Mouse (Mus musculus): Measurements from ENCODE around the gene Xylt1.

Gene Xylt1

DNA sequence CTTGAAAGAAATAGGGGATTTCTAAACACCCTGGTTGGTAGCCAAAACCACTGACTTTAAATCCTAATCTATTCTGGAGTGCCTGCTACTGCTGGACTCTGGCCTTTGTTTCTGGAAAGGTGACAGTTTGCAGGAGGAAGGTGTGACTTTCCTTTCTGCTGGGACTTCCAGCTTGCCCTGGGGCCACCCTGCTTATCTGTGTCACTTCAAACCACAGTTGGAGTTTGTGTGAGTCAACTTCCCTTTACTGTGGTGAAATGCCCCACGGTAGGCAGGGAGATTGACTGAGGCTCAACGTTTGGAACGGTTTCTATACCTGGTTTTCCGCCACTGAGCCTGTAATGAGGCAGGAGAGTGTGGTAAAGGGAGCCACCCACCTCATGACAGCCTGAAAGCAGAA lies 13.2 kb downstream of the Xylt1 start:
- in situ Hi-C loops (cut with MboI; ENCODE audit: low sequenced_read_pairs): no loop called here

DNA sequence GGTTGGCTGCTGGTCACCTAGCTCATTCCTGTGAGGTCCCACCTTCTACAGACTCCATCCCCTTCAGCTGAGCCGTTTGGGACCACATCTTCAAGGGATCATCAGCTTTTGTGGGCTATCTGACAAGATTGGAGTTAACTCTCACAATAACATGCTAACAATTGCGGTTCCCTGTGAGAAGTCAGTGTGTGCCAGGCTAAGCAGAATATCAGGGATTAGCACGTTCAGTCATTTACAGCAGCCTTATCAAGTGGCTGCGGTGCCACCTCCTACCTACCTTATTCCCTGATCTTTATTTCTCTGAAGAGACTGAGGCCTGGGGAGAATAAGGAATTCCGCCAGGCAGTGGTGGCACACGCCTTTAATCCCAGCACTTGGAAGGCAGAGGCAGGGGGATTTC lies 13.6 kb downstream of the Xylt1 start:
- in situ Hi-C loops (cut with MboI; ENCODE audit: low sequenced_read_pairs): no loop called here

DNA sequence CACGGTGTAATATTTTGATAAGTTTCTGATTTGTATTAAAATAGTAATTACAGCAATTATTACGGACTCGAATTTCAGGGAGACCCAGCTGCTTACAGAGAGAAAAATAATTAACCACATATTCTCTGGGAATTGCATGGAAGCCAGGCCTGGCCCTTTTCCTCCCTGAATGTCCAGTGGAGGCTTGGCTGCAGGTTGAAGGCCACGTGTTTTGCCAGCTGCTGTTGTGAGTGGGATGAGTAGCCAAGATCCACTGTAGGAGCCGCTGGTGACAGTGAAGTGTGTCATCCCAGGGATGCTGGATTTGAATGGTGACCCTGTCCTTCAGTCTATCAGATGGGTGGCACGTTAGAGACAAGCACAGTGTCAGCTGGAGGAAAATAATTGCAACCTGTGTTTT lies 14.7 kb downstream of the Xylt1 start:
- in situ Hi-C loops (cut with MboI; ENCODE audit: low sequenced_read_pairs): no loop called here

DNA sequence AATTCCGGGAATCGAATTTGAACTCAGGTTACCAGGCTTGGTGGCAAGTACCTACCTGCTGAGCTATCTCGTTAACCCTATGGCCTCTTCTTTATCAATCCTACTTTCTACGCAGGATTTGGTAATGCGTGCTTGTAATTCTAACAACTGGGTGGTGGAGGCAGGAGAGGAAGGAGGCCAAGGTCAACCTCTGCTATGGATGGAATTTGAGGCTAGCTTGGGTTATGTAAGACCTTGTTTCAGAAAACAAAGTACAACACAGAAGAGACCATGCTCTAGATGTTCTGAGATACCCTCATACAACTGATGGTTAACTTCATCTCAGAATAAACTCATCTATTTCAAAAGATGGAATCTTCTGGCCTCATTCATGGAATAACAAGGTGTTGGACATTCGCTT lies 17.1 kb downstream of the Xylt1 start:
- in situ Hi-C loops (cut with MboI; ENCODE audit: low sequenced_read_pairs): no loop called here

DNA sequence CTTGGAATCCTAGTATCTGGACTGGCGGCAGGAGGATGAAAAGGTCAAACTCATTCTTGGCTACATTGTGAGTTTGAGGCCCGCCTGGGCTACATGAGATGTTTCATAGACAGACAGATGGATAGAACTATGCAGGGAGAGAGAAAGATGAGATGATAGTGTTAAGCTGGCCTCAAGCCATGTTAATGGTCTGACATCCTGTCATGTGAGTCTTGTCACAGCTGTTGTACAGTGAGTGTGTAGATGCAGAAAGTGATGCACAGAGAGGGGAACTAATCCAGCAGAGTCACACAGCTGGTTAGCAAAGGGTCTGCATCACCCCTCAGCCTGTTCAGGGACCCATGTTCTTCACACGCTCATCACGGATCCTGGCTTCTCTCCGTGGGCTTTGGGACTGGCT lies 19.2 kb downstream of the Xylt1 start:
- in situ Hi-C loops (cut with MboI; ENCODE audit: low sequenced_read_pairs): no loop called here

DNA sequence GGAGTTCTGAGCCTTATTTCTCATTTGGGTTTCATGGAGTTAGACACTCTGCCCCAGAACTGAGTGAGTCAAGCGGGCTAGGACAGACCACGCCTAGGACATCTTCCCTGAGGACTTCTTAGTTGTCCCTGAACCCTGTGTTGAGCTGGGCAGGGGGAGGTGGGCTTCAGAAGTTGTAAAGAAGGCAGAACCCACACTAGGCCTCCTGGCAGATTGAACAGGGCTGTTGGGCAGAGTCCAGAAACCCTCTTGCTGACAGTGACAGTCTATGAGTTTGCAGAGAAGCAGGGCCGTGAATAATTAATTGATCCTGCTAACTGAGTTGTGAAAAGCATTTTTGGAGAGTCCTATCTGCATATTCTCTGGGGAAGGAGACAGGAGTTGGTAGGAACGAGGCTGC lies 20.8 kb downstream of the Xylt1 start:
- in situ Hi-C loops (cut with MboI; ENCODE audit: low sequenced_read_pairs): no loop called here

DNA sequence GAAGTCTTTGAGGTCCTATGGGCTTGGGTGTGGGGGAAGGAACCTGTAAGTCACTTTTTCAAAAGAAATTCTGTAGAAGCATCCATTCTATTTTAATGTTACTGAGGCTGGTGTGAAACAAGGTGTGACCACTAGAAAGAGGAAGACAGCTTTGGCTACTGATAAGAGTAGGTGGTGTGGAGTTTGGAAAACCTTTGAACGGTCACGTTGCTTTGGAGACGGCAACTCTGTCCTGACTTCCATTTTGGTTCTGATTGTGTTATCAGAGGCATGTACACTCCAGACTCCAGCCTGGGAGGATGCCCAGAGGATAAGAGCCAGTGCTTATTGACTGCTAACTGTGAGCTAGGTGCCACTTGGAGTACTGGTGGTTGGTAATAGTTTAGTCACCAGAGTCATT lies 25.6 kb downstream of the Xylt1 start:
- in situ Hi-C loops (cut with MboI; ENCODE audit: low sequenced_read_pairs): no loop called here

DNA sequence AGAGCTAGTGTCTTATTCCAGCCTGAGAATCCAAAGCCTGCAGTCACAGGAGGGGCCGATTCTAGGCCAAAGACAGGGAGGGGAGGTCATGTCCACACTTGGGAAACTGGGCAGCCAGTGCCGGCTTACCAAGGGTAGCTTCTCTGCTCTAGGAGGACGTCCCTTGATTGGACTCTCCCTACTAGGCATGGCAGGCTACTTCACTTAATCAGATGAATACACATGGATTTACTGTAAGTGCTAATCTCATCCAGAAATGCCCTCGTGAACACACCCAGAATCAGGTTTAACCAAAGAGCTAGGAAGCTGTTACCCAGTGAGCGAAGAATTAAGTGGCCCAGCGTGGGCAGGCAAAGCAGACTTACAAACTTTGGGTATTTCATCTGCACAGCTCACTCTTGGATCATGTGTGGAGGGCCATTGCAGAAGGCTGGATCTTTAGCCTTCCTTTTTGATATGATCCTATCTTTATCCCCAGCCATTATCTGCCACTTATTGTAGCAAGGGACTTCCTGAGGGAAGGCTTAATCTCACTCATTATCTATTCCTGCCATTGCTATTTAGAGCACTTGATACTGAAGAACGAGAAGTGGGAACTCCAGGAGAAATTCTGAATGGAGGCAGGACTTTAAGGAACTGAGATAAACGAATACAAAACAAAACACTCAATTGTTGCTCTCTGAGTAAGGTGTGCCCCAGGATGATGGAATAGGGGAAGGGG lies 28.6 kb downstream of the Xylt1 start:
- in situ Hi-C loops (cut with MboI; ENCODE audit: low sequenced_read_pairs): no loop called here

DNA sequence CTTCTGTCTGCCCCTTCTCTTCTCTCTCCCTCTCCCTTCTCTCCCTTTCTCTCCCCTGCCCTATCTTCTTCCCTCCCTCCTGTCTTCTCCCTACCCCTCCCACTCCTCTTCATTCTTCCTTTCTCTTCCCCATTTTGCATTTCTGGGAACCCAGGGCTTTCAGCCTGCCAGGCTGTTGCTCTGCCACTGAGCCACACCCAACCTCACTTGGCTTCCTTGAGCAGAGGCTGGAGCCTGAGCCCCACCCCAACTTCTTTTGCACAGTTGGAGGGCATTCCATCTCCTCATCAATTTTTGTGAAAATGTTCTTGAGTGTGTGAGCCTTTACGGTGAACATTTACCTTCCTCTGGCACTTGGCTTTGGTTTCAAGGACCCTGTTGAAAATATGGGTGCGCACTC lies 31.1 kb downstream of the Xylt1 start:
- in situ Hi-C loops (cut with MboI; ENCODE audit: low sequenced_read_pairs): no loop called here

DNA sequence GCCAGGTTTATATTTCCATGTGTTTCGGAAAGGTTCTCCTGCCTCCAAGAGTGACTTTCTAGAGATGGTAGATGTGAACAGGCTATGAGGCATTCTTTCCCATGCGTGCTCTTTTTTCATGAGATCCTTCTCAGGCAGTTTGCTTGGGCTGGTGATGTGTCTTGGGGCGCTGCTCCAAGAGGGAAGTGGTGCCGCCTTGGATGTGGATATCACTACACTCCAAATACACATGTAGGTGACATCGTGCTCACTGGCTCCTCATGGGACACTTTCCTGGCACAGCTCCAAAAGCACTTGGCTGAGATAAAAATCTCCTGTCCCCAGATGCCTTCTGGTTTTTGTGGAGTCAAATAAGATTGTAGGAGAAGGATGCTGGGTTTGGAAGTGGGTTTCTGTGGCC lies 31.6 kb downstream of the Xylt1 start:
- in situ Hi-C loops (cut with MboI; ENCODE audit: low sequenced_read_pairs): no loop called here

DNA sequence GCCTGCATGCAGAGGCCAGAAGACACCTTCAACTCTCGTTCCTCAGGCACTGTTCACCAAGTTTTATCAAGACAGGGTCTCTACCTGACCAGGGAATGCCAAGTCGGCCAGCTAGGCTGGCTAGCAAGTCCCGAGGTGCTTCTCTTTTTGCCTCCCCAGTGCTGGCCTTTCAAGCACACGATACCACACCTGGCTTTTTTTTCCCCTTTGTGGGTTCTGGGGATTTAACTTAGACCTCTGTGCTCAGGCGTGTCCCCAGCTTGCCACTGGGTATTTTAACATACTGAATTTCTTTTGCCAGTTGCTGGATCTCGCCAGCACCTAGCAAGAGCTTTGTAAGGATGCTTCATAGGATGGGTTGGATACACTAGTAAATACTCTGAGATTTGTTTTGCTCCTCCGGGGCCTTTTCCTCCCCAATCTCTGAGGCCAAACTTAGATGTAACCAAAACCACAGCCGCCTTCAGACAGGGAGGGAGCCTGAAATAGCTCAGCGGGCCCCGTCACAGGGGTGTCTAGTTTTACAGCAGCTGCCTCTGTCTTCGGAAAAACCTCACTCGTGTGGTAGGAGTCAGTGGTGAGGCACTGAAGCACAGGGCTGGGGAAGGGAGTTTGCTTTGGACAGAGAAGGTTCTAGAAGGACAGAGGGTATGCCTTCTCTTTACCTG lies 33.7 kb downstream of the Xylt1 start:
- in situ Hi-C loops (cut with MboI; ENCODE audit: low sequenced_read_pairs): no loop called here

DNA sequence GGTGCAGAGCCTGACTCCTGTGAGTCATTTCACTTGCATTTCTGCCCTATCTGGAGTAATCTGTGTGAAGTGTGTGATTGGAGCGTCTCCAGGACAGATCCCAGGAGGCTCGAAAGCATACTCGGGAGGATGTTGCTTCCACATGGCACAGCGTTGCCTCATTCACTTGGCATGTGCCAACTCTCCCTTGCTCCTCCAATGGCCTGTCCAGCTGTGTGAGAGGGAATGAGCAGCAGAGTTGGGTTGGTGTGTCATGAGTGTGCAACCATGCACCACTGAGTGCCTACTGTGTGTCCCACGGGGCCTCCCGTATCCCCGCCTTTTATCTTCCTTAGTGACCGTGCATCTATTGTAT lies 34.2 kb downstream of the Xylt1 start:
- in situ Hi-C loops (cut with MboI; ENCODE audit: low sequenced_read_pairs): no loop called here

DNA sequence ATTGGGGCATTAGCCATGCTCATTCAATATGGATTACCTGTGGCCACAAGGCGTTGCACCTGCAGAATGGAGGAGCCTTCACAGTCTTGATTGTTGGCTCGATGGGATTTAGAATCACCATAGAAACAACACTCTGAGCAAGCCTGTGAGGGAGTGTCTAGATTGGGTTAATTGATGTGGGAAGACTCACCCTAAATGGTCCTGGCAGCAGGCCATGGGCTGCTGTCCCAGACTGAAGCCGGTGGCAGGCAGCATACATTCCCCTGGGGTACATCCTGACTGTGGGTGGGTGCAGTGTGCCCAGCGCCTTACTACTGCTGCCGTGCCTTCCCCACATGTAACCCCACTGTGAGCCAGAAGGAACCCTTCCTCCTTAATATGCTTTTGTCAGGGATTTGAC lies 38.3 kb downstream of the Xylt1 start:
- in situ Hi-C loops (cut with MboI; ENCODE audit: low sequenced_read_pairs): no loop called here

DNA sequence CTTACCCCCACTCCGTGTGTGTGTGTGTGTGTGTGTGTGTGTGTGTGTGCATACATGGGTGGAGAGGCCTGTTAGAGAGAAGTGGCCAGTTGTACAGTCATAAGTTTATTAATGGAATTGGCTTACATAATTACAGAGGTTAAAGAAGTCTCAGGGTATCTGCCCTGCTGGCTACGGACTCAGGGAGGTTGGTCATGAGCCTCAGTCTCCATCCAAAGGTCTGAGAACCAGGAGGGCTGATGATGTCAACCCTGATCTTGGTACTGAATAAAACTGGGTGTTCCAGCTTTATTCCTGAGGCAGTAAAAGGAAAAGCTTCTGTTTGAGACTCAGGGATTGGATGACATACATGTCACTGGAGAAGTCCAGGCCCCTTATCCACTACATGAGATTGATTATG lies 39.1 kb downstream of the Xylt1 start:
- in situ Hi-C loops (cut with MboI; ENCODE audit: low sequenced_read_pairs): no loop called here

DNA sequence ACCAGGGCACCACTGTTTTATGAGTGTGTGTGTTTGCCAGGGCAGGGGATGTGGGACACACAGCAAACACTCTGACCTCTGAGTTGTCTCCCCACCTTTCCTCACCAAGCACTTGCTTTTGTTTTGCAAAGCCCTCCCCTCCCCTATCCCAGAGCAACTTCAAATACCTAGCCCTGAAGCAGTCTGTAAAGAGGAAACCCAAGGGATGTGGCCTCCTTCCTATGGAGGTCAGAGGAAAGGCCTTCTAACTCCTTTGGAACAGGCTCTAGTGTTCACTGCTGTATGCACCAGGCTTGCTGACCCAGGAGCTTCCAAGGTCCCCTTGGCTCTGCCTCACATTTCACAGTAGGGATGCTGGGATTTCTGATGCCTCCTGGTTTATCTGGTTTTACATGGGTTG lies 39.5 kb downstream of the Xylt1 start:
- in situ Hi-C loops (cut with MboI; ENCODE audit: low sequenced_read_pairs): no loop called here

DNA sequence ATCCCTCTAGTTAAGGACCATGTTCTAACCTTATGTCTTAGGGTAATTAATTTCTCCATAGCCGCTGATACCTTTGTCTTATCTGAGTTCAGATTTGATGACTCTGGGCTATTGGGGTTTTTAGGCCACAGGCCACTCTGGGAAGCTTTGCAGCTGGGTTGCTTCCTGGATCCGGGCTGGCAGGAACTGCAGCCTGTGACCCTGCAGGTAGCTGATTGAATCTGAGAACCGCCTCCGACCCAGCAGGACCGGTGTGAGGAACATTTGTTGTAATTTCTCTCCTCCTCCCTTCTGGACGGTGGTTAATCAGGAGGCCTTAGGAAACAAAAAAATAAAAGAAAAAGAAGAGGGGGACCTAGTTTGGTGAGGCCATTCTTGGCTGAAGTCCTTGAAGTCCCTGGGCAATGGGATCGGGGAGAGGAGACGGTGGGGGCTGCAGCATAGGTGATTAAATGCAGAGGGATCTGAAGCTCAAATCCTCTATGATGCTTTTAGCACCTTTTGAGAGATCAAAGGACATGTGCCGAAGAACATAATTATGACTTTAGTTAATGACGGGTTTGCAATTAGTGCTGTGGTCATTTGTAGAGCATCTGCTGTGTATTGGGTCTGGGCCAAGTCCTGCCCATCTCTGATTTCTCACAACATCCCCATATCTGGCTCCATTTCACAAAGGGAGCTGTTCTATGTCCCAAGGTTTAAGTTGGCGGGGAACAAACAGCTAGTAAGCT lies 40.2 kb downstream of the Xylt1 start:
- in situ Hi-C loops (cut with MboI; ENCODE audit: low sequenced_read_pairs): no loop called here

DNA sequence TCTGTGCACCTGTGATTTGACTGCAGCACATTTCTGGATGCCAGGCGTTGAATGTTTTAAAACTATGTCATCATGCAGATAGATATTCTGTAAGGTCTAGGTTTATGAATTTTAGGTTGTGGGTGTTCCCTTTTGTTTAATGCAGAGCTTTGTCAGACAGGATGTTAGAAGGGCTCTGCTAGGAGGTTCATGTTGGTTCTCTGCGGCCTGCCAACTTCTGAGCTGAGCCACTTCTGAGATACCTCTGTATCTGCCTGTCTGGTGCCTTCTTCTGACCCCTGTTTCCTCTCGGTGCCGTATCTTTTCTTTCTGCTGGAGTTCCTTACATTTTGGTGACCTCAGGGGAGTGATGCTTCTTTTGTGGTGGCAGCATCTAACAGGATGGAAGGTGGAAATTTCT lies 44.1 kb downstream of the Xylt1 start:
- in situ Hi-C loops (cut with MboI; ENCODE audit: low sequenced_read_pairs): no loop called here

DNA sequence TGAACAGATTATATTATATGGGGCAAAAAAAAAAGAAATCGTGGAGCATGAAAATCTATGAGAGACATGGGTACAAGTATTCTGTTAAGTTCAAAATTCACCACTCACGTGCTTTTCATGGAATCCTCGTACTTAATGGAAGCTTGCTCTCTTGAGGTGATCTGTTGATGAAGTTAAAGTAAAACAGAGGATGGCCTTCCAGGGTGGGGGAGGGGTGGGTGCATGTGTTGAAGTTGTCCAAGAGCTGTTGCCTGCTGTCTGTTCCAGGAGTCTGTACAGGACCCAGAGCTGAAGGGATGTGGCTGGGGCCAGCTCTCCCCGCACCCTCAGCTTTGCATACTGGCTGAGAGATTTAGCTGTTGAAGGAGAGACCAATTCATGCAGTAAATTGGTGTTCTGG lies 45.6 kb downstream of the Xylt1 start:
- in situ Hi-C loops (cut with MboI; ENCODE audit: low sequenced_read_pairs): no loop called here

DNA sequence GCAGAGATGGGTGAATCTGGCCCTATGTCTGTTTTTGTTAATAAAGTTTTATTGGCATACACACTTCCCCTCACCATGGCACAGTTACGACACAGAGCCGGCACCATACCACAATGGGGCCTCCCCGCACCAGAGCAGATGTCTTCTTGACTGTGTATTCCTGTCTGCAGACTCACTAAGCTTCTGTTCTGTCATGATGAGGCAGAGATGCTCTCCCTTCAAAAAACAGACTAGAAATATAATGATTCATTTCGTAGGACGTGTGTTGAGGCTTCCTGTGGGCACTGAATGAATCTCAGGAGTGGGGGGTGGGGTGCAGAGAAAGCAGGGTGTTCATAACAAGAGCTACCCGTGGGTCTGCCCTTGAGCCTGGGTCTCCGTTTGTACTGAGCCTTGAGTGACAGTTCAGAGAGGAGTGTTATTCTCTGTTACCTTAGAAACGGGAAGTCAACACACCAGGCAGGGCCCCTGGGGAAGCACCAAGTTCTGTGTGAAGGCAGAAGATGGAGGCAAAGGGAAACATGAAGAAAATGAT lies 48.0 kb downstream of the Xylt1 start:
- in situ Hi-C loops (cut with MboI; ENCODE audit: low sequenced_read_pairs): no loop called here

DNA sequence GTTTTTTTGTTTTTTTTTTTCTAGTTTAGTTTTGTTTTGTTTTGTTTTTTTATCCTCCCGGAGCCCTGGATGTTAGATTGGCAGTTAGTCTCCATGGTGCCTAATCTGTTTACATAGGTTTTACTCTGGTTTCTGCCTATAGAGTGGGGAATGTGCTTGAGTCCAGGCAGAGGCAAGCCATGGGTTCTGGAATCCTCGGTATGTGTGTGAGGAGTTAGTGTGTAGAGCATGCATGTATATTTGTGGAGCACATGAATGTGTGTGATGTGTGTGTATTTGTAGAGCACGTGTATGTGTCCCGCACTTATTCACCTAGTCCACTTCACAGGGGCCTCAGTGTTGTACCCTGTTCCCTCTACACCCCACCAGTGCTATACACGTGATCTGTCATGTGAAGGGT lies 48.7 kb downstream of the Xylt1 start:
- in situ Hi-C loops (cut with MboI; ENCODE audit: low sequenced_read_pairs): no loop called here

DNA sequence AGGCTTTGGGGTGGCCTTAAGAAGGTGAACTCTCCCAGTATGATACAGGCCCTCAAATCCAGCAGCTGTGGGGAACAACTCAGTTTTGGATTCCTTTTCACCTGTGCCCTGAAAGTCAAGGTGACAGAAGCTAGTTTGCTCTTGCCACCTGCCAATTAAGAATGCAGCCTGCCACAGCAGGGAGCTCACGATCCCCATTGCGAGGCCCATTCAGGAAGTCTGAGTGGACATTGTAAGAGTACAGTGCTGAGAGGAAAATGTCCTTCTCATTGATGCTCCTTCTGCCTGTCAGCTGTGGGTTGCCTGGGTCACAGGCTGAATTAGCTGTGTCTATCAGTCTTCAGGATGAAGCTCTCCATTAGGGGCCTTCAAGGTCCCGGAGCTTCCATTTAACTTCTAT lies 49.1 kb downstream of the Xylt1 start:
- in situ Hi-C loops (cut with MboI; ENCODE audit: low sequenced_read_pairs): no loop called here

DNA sequence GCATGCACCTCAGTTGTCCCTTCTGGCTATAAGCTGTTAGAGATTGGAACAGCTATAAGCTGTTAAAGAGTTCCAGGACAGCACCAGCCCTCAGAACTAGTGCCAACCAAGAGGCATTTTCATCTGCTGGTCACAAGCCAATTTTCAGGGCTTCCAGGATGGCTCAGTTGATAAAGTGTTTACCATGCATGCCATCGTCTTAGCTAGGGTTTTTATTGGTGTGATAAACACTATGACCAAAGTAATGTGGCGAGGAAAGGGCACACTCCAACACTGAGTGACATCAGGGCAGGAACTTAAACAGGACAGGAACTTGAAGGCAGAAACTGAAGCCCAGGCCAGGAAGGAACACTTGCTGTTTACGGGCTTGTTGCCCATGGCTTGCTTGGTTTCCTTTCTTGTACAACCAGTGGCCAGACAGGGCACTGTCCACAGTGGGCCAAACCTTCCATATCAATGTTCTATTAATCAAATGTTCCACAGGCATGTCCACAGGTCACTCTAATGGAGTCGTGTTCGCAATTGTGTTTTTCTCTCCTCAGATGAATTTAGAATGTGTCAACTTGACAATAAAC lies 49.7 kb downstream of the Xylt1 start:
- in situ Hi-C loops (cut with MboI; ENCODE audit: low sequenced_read_pairs): no loop called here
